Mouse (Mus musculus) heart, adult 2 months (tissue): ENCODE results near the gene Cep68. TPM values are rescaled to one million over a fixed set of nuclear protein-coding genes. Genes with fewer than 3 reads are reported as not detected.
A peak's percentile ranks its signal among the peaks of the same experiment; 100 is the strongest.

Experiments
- DNase-seq, 2 experiments: peaks; one replicate each; pipeline ENCODE4 v3.0.0; 2021
- H3K27ac ChIP-seq: fragments of 200-600 bp; 2 replicates; pipeline ENCODE4 v1.8.1; 2022
- H3K27me3 ChIP-seq: fragments of 200-500 bp; 2 replicates; pipeline ENCODE4 v1.6.1; 2012; ENCODE audit warnings: mild to moderate bottlenecking, low read length, inconsistent platforms, mixed read lengths; ENCODE audit not compliant: control insufficient read depth, insufficient read depth
- H3K36me3 ChIP-seq: fragments of 200-500 bp; 2 replicates; pipeline ENCODE4 v1.6.1; 2012; ENCODE audit warnings: low read length, inconsistent platforms; ENCODE audit not compliant: control insufficient read depth, insufficient read depth
- H3K4me1 ChIP-seq: fragments of 200-500 bp; 2 replicates; pipeline ENCODE4 v1.6.1; 2011; ENCODE audit warnings: low read length; ENCODE audit not compliant: control insufficient read depth, insufficient read depth
- H3K4me3 ChIP-seq: fragments of 200-600 bp; 2 replicates; pipeline ENCODE4 v1.8.1; 2022
- H3K79me2 ChIP-seq: fragments of 200-500 bp; replicated peaks from 2 replicates; pipeline ENCODE4 v1.6.1; 2012; ENCODE audit warnings: mild to moderate bottlenecking, inconsistent platforms, low read length, moderate library complexity, mixed read lengths; ENCODE audit not compliant: control insufficient read depth, insufficient read depth
- H3K9ac ChIP-seq: fragments of 200-500 bp; 2 replicates; pipeline ENCODE4 v1.6.1; 2012; ENCODE audit warnings: low read depth, mild to moderate bottlenecking, control low read depth, inconsistent platforms, low read length, mixed read lengths
- CTCF ChIP-seq: fragments of 200-600 bp; IDR thresholded peaks from 2 replicates; pipeline ENCODE4 v1.8.1; 2022; ENCODE audit warnings: antibody characterized with exemption, mild to moderate bottlenecking, moderate library complexity
- EP300 ChIP-seq: fragments of 200-500 bp; IDR thresholded peaks from 2 replicates; pipeline ENCODE4 v1.6.1; 2011; ENCODE audit warnings: low read depth, low read length, control low read depth; ENCODE audit not compliant: insufficient read depth
- POLR2A ChIP-seq: fragments of 200-500 bp; IDR thresholded peaks from 2 replicates; pipeline ENCODE4 v1.6.1; 2011; ENCODE audit warnings: mild to moderate bottlenecking, low read depth, low read length, control low read depth; ENCODE audit not compliant: insufficient read depth
- WGBS: fragments of 180-500 bp; shearing (Covaris S2); methylation state at CpG from one replicate; pipeline ENCODE4 v1.1.7; 2018; 5-methylcytosine and 5-hydroxymethylcytosine counted together
- intact Hi-C: fragments of 180-260 bp; cut with DNase I; formaldehyde crosslinking; loops from one replicate; pipeline ENCODE4 v1.15.1; 2025
- polyA plus RNA-seq: library from polyadenylated mRNA; depleted of rRNA; stranded (reverse); fragments of >200 nt; gene quantifications from 2 replicates; pipeline ENCODE4 v1.2.3, GENCODE M21; 2012
- total RNA-seq, 2 experiments: library from RNA; stranded (reverse); gene quantifications; 2 replicates each; pipeline ENCODE4 v1.2.3; 2021

Gene Cep68
- total and polyA plus RNA-seq, 3 experiments = 20.1 to 49.3 (median 43.1) TPM

DNA sequence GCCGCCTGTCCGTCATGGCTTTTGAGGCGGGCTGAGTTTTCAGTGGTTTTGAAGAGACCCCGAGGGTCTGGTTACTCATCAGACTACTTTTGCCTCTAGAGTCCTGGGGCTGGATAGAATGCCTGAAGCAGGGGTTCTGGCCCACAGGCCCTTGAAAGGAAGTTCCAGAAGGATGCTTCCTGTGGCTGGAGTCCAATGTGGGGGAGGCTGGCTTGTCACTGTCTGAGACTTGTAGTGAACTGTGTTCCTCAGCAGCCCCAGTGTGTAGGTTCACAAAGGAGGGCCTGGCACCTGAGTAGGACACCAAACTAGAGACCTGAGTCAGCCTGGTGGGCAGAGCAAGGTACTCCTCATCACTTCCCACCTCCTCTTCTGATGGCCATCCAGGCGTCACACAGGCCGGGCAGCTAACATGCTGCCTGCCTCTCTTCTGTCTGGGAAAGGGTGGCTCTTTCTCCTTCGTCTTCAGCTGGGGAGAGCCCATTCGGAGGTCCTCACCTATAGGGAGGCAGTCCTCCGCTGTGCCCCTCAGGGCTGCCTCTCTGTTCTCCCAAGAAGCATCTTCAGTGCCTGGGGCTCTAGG is 9.9 kb downstream of the Cep68 start:
- no peak for DNase-seq
- Histone ChIP-seq H3K27me3 (no peaks in the 10 kb centered on the region), H3K4me3 (no peak overlapping the region), H3K9ac (no peak overlapping the region), H3K36me3 (peaks cover 5% of the 10 kb centered on the region), H3K4me1 (peaks cover 11% of the 10 kb centered on the region), H3K79me2 (no peaks in the 10 kb centered on the region; the same call in 1 of the 2 replicates), H3K27ac (peak overlapping the region; percentile 38)
- TF ChIP-seq EP300 (no peak), POLR2A (no peak), CTCF (no peak)
- intact Hi-C loops = no loop called here
- WGBS = 64% methylated on average over 9 of the region's 9 CpGs

DNA sequence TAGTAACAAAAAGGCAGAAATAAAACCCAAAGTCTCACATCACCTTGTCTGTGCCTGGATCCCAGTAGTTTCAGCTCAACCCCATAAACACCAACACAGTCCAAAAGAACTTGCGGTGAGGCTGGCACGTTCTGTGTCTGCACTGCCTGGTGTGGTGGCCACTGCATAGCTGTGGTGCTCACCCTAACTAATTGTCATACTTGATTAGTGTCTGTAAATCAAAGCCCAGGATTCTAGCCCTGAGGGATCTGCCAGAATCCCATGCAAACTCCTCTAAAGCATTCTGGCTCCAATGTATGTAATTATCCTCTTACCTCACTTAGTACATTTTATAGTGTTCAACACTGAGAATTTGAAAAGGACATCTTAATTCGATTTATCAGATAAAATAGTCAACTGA is 11.3 kb downstream of the Cep68 start:
- 89% methylated on average over 3 of the region's 3 CpGs for WGBS
- intact Hi-C loops = no loop called here

DNA sequence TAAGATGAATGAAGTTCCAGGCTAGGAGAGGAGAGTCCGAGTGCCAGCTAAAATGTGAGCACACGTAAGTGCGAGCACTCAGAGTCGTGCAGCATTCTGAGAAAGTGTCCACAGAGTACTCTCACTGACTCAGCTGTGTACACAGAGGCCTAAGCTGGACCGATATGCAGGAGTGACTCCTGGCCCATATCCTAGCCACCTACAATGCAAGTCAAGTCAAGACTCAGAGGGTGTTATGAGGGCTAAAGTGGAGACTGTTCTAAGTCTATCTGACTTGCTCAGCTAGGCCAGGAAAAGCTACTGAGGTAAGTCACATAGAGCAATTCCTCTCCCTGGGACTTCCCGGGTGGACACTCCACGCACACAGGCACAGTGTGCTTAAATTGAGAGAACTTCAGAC is 12.2 kb downstream of the Cep68 start:
- Histone ChIP-seq H3K9ac (no peak overlapping the region), H3K36me3 (peaks cover 15% of the 10 kb centered on the region), H3K79me2 (no peaks in the 10 kb centered on the region), H3K4me3 (no peak overlapping the region), H3K27ac (no peak overlapping the region), H3K4me1 (peaks cover 8% of the 10 kb centered on the region), H3K27me3 (no peaks in the 10 kb centered on the region)
- 89% methylated on average over 7 of the region's 7 CpGs for WGBS
- DNase-seq = no peak
- TF ChIP-seq EP300 (no peak), CTCF (no peak), POLR2A (no peak)
- intact Hi-C loops = no loop called here

More for the DNA sequence above, 11.3 kb downstream of the Cep68 start:
- Histone ChIP-seq H3K27me3 (no peaks in the 10 kb centered on the region), H3K4me1 (peaks cover 7% of the 10 kb centered on the region), H3K27ac (no peak overlapping the region), H3K79me2 (no peaks in the 10 kb centered on the region; the same call in 1 of the 2 replicates), H3K4me3 (no peak overlapping the region), H3K36me3 (peaks cover 8% of the 10 kb centered on the region), H3K9ac (no peak overlapping the region)
- no peak for TF ChIP-seq EP300
- no peak for TF ChIP-seq CTCF
- TF ChIP-seq POLR2A = no peak
- no peak for DNase-seq

DNA sequence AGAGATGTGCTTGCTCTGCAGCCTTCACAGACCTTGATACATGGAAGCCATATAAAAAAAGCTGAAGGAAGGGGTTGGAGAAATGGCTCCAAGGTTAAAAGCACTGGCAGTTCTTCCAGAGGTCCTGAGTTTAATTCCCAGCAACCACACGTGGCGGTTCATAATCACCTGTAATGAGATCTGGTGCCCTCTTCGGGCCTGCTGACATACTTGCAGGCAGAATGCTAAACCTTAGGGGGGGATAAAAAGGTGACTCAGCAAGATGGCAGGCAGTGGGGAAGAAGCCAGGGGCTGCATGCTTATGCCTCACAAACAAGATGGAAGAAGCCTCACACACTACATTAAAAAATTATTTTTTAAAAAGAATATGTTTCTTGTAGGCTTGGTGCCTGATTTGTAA is 15.0 kb downstream of the Cep68 start:
- peak; percentile 36 for TF ChIP-seq CTCF
- no peak for TF ChIP-seq EP300
- peaks cover 33% of the 10 kb centered on the region for H3K36me3 ChIP-seq
- no peak overlapping the region for H3K9ac ChIP-seq
- no peaks in the 10 kb centered on the region for H3K27me3 ChIP-seq
- H3K4me1 ChIP-seq = peaks cover 21% of the 10 kb centered on the region
- intact Hi-C loops = no loop called here
- no peak for DNase-seq
- 67% methylated on average over 3 of the region's 3 CpGs for WGBS
- H3K27ac ChIP-seq = no peak overlapping the region
- H3K4me3 ChIP-seq = no peak overlapping the region
- no peaks in the 10 kb centered on the region for H3K79me2 ChIP-seq

DNA sequence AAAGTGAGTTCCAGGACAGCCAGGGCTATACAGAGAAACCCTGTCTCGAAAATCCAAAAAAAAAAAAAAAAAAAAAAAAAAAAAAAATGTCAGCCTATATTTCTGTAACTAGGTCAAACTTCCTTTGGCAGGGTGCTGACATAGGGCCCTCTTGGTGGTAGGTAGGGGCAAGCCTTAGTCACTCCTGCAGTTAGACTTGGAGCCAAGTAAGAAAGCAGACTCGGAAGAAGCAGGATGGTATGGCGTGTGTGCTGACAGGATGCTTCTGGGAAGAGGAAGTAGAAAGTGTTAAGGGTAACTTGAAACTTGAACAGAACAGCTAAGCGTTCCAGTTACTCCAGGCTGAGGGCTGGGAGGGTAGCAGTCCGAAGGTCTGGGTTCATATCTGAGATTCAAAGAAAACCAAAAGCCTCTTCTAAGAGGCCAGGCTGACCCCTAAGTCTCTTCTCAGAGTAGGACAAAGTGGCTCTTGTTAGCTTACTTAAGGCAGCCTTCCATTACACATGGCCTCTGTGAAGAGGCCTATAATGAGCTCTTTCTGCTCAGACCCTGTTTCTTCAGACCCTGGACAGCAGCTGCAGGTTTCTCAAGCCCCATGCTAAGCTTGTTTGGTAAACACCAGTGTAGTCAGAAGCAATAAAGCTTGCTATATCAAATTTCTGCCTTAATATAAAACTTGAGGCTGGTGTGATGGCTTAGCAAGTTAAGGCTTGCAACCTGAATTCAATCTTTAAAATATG is 17.0 kb downstream of the Cep68 start:
- TF ChIP-seq CTCF = no peak
- TF ChIP-seq EP300 = no peak
- no peak for TF ChIP-seq POLR2A
- WGBS = 31% methylated on average over 5 of the region's 5 CpGs
- Histone ChIP-seq H3K4me1 (peaks cover 28% of the 10 kb centered on the region), H3K27ac (peak overlapping the region; percentile 64), H3K79me2 (no peaks in the 10 kb centered on the region), H3K9ac (no peak overlapping the region), H3K4me3 (no peak overlapping the region), H3K27me3 (no peaks in the 10 kb centered on the region), H3K36me3 (peaks cover 48% of the 10 kb centered on the region)
- no peak for DNase-seq
- intact Hi-C loops = no loop called here

DNA sequence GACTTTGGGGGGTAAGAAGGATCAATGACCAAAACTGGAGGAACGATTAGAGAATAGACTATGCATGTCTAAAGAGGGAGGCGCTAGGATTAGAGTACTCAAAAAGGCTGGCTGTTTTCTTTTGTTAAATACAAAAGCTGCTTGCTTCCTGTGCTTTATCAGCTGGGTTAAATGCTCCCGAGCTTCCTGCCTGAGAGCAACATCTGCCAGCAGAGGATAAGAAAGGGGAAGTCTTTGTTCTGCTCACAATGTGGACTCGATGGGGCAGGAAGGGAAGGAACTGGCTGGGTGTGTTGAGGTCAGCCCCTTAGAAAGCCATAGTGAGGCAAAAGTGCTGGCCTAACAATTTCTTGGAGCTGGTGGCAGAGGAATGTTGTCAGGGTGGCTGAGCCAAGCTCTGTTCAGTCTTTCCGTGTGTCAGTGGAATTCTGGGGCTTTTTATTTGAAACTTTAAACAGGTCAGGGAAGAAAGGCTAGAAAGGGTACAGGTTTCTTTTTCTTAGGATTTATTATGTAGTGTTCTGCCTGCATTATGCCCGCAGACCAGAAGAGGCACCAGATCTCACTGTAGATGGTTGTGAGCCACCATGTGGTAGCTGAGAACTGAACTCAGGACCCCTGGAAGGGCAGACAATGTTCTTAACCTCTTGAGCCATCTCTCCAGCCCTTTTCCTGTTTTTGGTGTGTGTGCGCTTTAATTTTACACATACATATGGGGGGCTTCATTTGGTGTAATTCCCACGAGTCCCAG is 17.9 kb downstream of the Cep68 start:
- Histone ChIP-seq H3K4me3 (no peak overlapping the region), H3K36me3 (peaks cover 49% of the 10 kb centered on the region), H3K4me1 (peaks cover 28% of the 10 kb centered on the region), H3K27ac (peak overlapping the region; percentile 64), H3K9ac (no peak overlapping the region), H3K79me2 (no peaks in the 10 kb centered on the region), H3K27me3 (no peaks in the 10 kb centered on the region)
- intact Hi-C loops = no loop called here
- DNase-seq = peak; percentile 58 to 84
- WGBS = 21% methylated on average over 8 of the region's 8 CpGs
- TF ChIP-seq EP300 = peak; percentile 99
- peak; percentile 73; the same call in 1 of the 2 replicates for TF ChIP-seq POLR2A
- TF ChIP-seq CTCF = peak; percentile 54
